Mouse (Mus musculus) cerebellum, adult 2 months (tissue): Measurements from ENCODE around the gene Tal1. TPM values are rescaled to one million over a fixed set of nuclear protein-coding genes. Genes with fewer than 3 reads are reported as not detected.
A peak's percentile ranks its signal among the peaks of the same experiment; 100 is the strongest.

ENCODE experiments used
- DNase-seq, 2 experiments: peaks; one replicate each; pipeline ENCODE4 v3.0.0; 2021
- H3K27ac ChIP-seq: fragments of 200-500 bp; 2 replicates; pipeline ENCODE4 v1.5.1; 2012; ENCODE audit warnings: low read length, control low read depth, inconsistent platforms; ENCODE audit not compliant: insufficient read depth
- H3K27me3 ChIP-seq: fragments of 200-500 bp; 2 replicates; pipeline ENCODE4 v1.6.1; 2012; ENCODE audit warnings: inconsistent platforms, mild to moderate bottlenecking, low read length, moderate library complexity; ENCODE audit not compliant: control insufficient read depth, insufficient read depth
- H3K4me1 ChIP-seq: fragments of 200-500 bp; 2 replicates; pipeline ENCODE4 v1.6.1; 2011; ENCODE audit warnings: low read length; ENCODE audit not compliant: control insufficient read depth, insufficient read depth
- H3K4me3 ChIP-seq: fragments of 200-500 bp; replicated peaks from 2 replicates; pipeline ENCODE3; 2011; ENCODE audit warnings: mild to moderate bottlenecking, low read depth, low read length, control low read depth; ENCODE audit not compliant: insufficient read depth
- CTCF ChIP-seq: fragments of 200-500 bp; IDR thresholded peaks from 2 replicates; pipeline ENCODE4 v1.5.1; 2011; ENCODE audit warnings: low read depth, mild to moderate bottlenecking, control low read depth, low read length, moderate library complexity, borderline replicate concordance; ENCODE audit not compliant: insufficient read depth
- POLR2A ChIP-seq: fragments of 200-500 bp; IDR thresholded peaks from 2 replicates; pipeline ENCODE4 v1.6.1; 2011; ENCODE audit warnings: low read length, control low read depth, borderline replicate concordance; ENCODE audit not compliant: insufficient read depth
- WGBS: fragments of 180-500 bp; shearing (Covaris S2); methylation state at CpG from one replicate; pipeline ENCODE4 v1.1.7; 2018; 5-methylcytosine and 5-hydroxymethylcytosine counted together
- polyA plus RNA-seq: library from polyadenylated mRNA; depleted of rRNA; stranded (reverse); fragments of >200 nt; gene quantifications from 2 replicates; pipeline ENCODE4 v1.2.3, GENCODE M21; 2012; rRNA removed

The Tal1 gene
- 2.1 and 2.7 TPM in 2 replicates for polyA plus RNA-seq

- 2% methylated on average over 58 of the region's 60 CpGs for WGBS
Observed at GRCm38 (mm10) chr4:115056371-115056920, at the start of gene Tal1. Gene Tal1 (plus strand): TSS chr4:115056426.

GRCm38 (mm10) chr4:115014276-115014675, 42.0 kb upstream of the Tal1 start:
- no peak overlapping the region for H3K4me3 ChIP-seq
- no peak for DNase-seq
- TF ChIP-seq CTCF = no peak
- TF ChIP-seq POLR2A = no peak
- H3K27ac ChIP-seq = no peak overlapping the region
- no peaks in the 10 kb centered on the region for H3K4me1 ChIP-seq
- H3K27me3 ChIP-seq = no peaks in the 10 kb centered on the region
- WGBS = 93% methylated on average over 3 of the region's 3 CpGs

More at GRCm38 (mm10) chr4:115056371-115056920, at the start of gene Tal1:
- H3K27ac ChIP-seq = no peak within 1 kb of the TSS
- TF ChIP-seq POLR2A = no peak
- no peak for TF ChIP-seq CTCF
- no peak for DNase-seq
- 0 out of 2 replicates have a peak, but pooled peaks cover 3% of the 10 kb centered on the region for H3K4me1 ChIP-seq
- peak within 1 kb of the TSS; percentile 9 for H3K4me3 ChIP-seq
- peaks cover 20% of the 10 kb centered on the region for H3K27me3 ChIP-seq

DNA sequence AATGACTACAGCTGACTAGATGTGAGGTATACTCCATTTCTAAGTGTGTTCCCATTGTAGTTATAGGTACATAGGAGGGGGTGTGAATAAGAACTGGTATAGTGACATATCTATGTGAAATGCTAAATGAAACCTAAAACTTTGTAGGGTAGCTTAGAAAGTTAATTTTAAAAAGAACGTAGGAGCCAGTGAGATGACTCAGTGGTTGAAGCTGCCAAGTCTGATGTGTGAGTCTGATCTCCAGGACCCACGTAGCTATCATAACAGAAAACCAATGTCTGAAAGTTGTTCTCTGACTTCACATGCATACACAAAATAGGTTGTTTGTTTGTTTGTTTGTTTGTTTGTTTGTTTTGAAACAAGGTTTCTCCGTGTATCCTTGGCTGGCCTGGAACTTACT, 36.2 kb upstream of the Tal1 start:
- Histone ChIP-seq H3K4me3 (no peak overlapping the region), H3K4me1 (no peaks in the 10 kb centered on the region), H3K27me3 (no peaks in the 10 kb centered on the region), H3K27ac (no peak overlapping the region)
- TF ChIP-seq CTCF (no peak), POLR2A (no peak)
- 92% methylated on average over 3 of the region's 3 CpGs for WGBS
- DNase-seq = no peak

DNA sequence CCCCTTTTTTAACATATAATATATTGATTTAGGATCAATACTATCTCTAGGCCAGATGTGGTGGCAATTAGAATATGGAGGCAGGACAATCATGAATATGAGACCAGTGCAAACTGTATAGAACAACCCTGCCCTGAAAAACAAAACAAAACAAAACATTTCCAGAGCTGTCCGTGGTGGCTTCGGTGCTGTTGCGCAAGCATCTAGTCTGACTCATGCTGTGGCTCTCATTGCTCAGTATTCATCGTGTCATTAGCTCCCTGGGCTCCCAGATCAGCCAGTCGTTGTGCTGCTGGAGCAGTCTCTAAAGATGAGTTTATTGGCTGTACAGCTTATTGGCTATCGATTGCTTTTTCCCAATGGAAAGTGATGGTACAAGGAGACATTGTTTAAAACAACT, 21.2 kb upstream of the Tal1 start:
- Histone ChIP-seq H3K4me3 (no peak overlapping the region), H3K27ac (no peak overlapping the region), H3K27me3 (no peaks in the 10 kb centered on the region), H3K4me1 (no peaks in the 10 kb centered on the region)
- TF ChIP-seq CTCF = no peak
- TF ChIP-seq POLR2A = no peak
- WGBS = 80% methylated on average over 6 of the region's 6 CpGs
- DNase-seq = no peak

- Histone ChIP-seq H3K4me3 (no peak overlapping the region), H3K4me1 (no peaks in the 10 kb centered on the region), H3K27me3 (no peaks in the 10 kb centered on the region), H3K27ac (no peak overlapping the region)
- TF ChIP-seq POLR2A = no peak
- TF ChIP-seq CTCF = peak; percentile 45; the same call in 1 of the 2 replicates
- peak; percentile 9 to 12 for DNase-seq
- WGBS = 38% methylated on average over 4 of the region's 4 CpGs
Observed at GRCm38 (mm10) chr4:115038242-115038641, 18.0 kb upstream of the Tal1 start.

DNA sequence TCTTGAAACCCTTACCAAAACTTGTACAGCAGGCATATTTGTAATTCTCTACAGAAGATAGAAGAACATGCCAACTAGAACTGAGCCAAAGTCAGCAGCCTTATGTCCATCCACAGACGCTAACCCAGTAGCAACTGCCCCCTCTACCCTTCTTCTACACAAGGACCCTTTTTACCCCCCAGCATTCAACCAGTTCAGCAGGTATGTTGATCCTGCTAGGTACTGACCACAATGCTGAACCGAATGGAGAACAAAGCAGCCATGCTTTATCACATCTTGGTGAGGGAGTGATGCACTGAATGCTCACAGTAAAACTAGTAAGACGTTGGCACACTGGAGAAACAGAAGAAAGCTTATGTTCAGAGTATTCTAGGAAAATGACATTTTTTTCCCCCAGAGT, 10.6 kb upstream of the Tal1 start:
- no peaks in the 10 kb centered on the region for H3K4me1 ChIP-seq
- WGBS = 73% methylated on average over 3 of the region's 3 CpGs
- no peak overlapping the region for H3K4me3 ChIP-seq
- no peak for DNase-seq
- no peak overlapping the region for H3K27ac ChIP-seq
- H3K27me3 ChIP-seq = no peaks in the 10 kb centered on the region
- TF ChIP-seq POLR2A (no peak), CTCF (no peak)

GRCm38 (mm10) chr4:115047750-115048149, 8.5 kb upstream of the Tal1 start:
- Histone ChIP-seq H3K27me3 (peaks cover 3% of the 10 kb centered on the region), H3K27ac (no peak overlapping the region), H3K4me1 (no peaks in the 10 kb centered on the region), H3K4me3 (no peak overlapping the region)
- 6% methylated on average over 5 of the region's 5 CpGs for WGBS
- TF ChIP-seq POLR2A = no peak
- no peak for TF ChIP-seq CTCF
- DNase-seq = peak in 1 of 2 experiments; percentile 12

GRCm38 (mm10) chr4:115048190-115048589, 8.0 kb upstream of the Tal1 start:
- no peak for TF ChIP-seq CTCF
- H3K27ac ChIP-seq = no peak overlapping the region
- WGBS = 68% methylated on average over 8 of the region's 8 CpGs
- H3K4me1 ChIP-seq = no peaks in the 10 kb centered on the region
- H3K4me3 ChIP-seq = no peak overlapping the region
- DNase-seq = no peak
- peaks cover 5% of the 10 kb centered on the region for H3K27me3 ChIP-seq
